Mouse (Mus musculus): Measurements from ENCODE around the gene Gm45140. TPM values are rescaled to one million over a fixed set of nuclear protein-coding genes. Genes with fewer than 3 reads are reported as not detected.

Gm45140 gene
- polyA plus RNA-seq, 1 experiment from 2014 or later = 3.9 TPM

GRCm38 (mm10) chr6:87842254-87842653 is 6.7 kb upstream of the Gm45140 start:
- no peaks in the 10 kb centered on the region for H3K9me3 ChIP-seq
- H3K4me2 ChIP-seq = no peak overlapping the region
- H3K4me3 ChIP-seq = no peak overlapping the region
- no peak for ATAC-seq (ENCODE audit: insufficient number of reproducible peaks, insufficient read depth, low FRiP score, low TSS enrichment, low read depth)
- H3K27ac ChIP-seq = no peak overlapping the region
- H3K27me3 ChIP-seq = no peaks in the 10 kb centered on the region
- no peak overlapping the region for H3K9ac ChIP-seq
- 6% methylated on average over 1 of the region's 1 CpGs for whole genome bisulfite sequencing
- peaks cover 43% of the 10 kb centered on the region for H3K36me3 ChIP-seq
- peaks cover 14% of the 10 kb centered on the region for H3K4me1 ChIP-seq

- WGBS = 83% methylated on average over 8 of the region's 8 CpGs
- H3K27me3 ChIP-seq = no peaks in the 10 kb centered on the region
- H3K9ac ChIP-seq = no peak overlapping the region
- ATAC-seq (ENCODE audit: insufficient number of reproducible peaks, insufficient read depth, low FRiP score, low TSS enrichment, low read depth) = no peak
- H3K4me3 ChIP-seq = no peak overlapping the region
- no peak overlapping the region for H3K27ac ChIP-seq
- H3K4me2 ChIP-seq = no peak overlapping the region
- H3K36me3 ChIP-seq = peaks cover 43% of the 10 kb centered on the region
- no peaks in the 10 kb centered on the region for H3K9me3 ChIP-seq
- H3K4me1 ChIP-seq = peaks cover 14% of the 10 kb centered on the region
Observed at GRCm38 (mm10) chr6:87841635-87842034, 6.0 kb upstream of the Gm45140 start.

- WGBS = 59% methylated on average over 11 of the region's 11 CpGs
- H3K36me3 ChIP-seq = peaks cover 49% of the 10 kb centered on the region
- no peak overlapping the region; the same call in 1 of the 2 replicates for H3K4me2 ChIP-seq
- H3K9ac ChIP-seq = no peak overlapping the region
- H3K9me3 ChIP-seq = no peaks in the 10 kb centered on the region
- H3K4me1 ChIP-seq = peaks cover 14% of the 10 kb centered on the region; the same call in 1 of the 2 replicates
- H3K27ac ChIP-seq = no peak overlapping the region
- ATAC-seq (ENCODE audit: insufficient number of reproducible peaks, insufficient read depth, low FRiP score, low TSS enrichment, low read depth) = no peak
- no peak overlapping the region for H3K4me3 ChIP-seq
- no peaks in the 10 kb centered on the region for H3K27me3 ChIP-seq
Observed at GRCm38 (mm10) chr6:87839797-87840341, 4.3 kb upstream of the Gm45140 start.

- H3K4me1 ChIP-seq = peaks cover 14% of the 10 kb centered on the region; the same call in 1 of the 2 replicates
- peak; percentile 93 for ATAC-seq (ENCODE audit: insufficient number of reproducible peaks, insufficient read depth, low FRiP score, low TSS enrichment, low read depth)
- H3K4me3 ChIP-seq = peak within 1 kb of the TSS; percentile 85
- WGBS = under 1% methylated on average over 46 of the region's 46 CpGs
- peak within 1 kb of the TSS; percentile 95 for H3K27ac ChIP-seq
- H3K27me3 ChIP-seq = no peaks in the 10 kb centered on the region
- H3K4me2 ChIP-seq = peak within 1 kb of the TSS; percentile 76
- no peaks in the 10 kb centered on the region for H3K9me3 ChIP-seq
- peak within 1 kb of the TSS; percentile 91 for H3K9ac ChIP-seq
- H3K36me3 ChIP-seq = peaks cover 50% of the 10 kb centered on the region
Observed at GRCm38 (mm10) chr6:87838551-87839197, 3.1 kb upstream of the Gm45140 start, which contains the start of gene Isy1. Gene Isy1 (minus strand): TSS chr6:87838798.

- peaks cover 99% of the 10 kb centered on the region for H3K36me3 ChIP-seq
- no peak overlapping the region for H3K9ac ChIP-seq
- H3K4me3 ChIP-seq = no peak overlapping the region
- no peak for ATAC-seq (ENCODE audit: insufficient number of reproducible peaks, insufficient read depth, low FRiP score, low TSS enrichment, low read depth)
- H3K4me2 ChIP-seq = no peak overlapping the region
- WGBS = 94% methylated on average over 2 of the region's 2 CpGs
- H3K27me3 ChIP-seq = no peaks in the 10 kb centered on the region
- no peaks in the 10 kb centered on the region for H3K9me3 ChIP-seq
- no peaks in the 10 kb centered on the region for H3K4me1 ChIP-seq
- no peak overlapping the region for H3K27ac ChIP-seq
Observed at GRCm38 (mm10) chr6:87820366-87820765, 15.2 kb downstream of the Gm45140 start.

- peaks cover 55% of the 10 kb centered on the region for H3K36me3 ChIP-seq
- no peak for ATAC-seq (ENCODE audit: insufficient number of reproducible peaks, insufficient read depth, low FRiP score, low TSS enrichment, low read depth)
Observed at GRCm38 (mm10) chr6:87814486-87814885, 21.1 kb downstream of the Gm45140 start.

GRCm38 (mm10) chr6:87812656-87813055 is 22.9 kb downstream of the Gm45140 start:
- 55% methylated on average over 1 of the region's 1 CpGs for WGBS
- Histone ChIP-seq H3K4me2 (peak overlapping the region; percentile 92), H3K27ac (no peak overlapping the region), H3K9ac (peak overlapping the region; percentile 85), H3K36me3 (peaks cover 37% of the 10 kb centered on the region), H3K27me3 (no peaks in the 10 kb centered on the region), H3K9me3 (no peaks in the 10 kb centered on the region), H3K4me3 (peak overlapping the region; percentile 74), H3K4me1 (peaks cover 7% of the 10 kb centered on the region)
- no peak for ATAC-seq (ENCODE audit: insufficient number of reproducible peaks, insufficient read depth, low FRiP score, low TSS enrichment, low read depth)

More at GRCm38 (mm10) chr6:87814486-87814885, 21.1 kb downstream of the Gm45140 start:
- Histone ChIP-seq H3K4me2 (no peak overlapping the region), H3K9ac (no peak overlapping the region), H3K27ac (no peak overlapping the region), H3K27me3 (no peaks in the 10 kb centered on the region), H3K9me3 (no peaks in the 10 kb centered on the region), H3K4me1 (peaks cover 7% of the 10 kb centered on the region), H3K4me3 (no peak overlapping the region)
- WGBS = 92% methylated on average over 5 of the region's 5 CpGs

GRCm38 (mm10) chr6:87811675-87812338 is 23.8 kb downstream of the Gm45140 start, which contains the start of gene Rab43:
Gene Rab43 (minus strand): TSS chr6:87812164.
- H3K36me3 ChIP-seq = peaks cover 28% of the 10 kb centered on the region
- H3K27ac ChIP-seq = peak within 1 kb of the TSS; percentile 73
- H3K4me2 ChIP-seq = peak within 1 kb of the TSS; percentile 92
- H3K9me3 ChIP-seq = no peaks in the 10 kb centered on the region
- ATAC-seq (ENCODE audit: insufficient number of reproducible peaks, insufficient read depth, low FRiP score, low TSS enrichment, low read depth) = peak; percentile 98
- H3K4me1 ChIP-seq = peaks cover 9% of the 10 kb centered on the region
- no peaks in the 10 kb centered on the region for H3K27me3 ChIP-seq
- H3K9ac ChIP-seq = peak within 1 kb of the TSS; percentile 85
- peak within 1 kb of the TSS; percentile 74 for H3K4me3 ChIP-seq
- under 1% methylated on average over 49 of the region's 56 CpGs for WGBS

- H3K9ac ChIP-seq = peak overlapping the region; percentile 85
Observed at GRCm38 (mm10) chr6:87810713-87811669, 24.6 kb downstream of the Gm45140 start.

GRCm38 (mm10) chr6:87810311-87810710 is 25.3 kb downstream of the Gm45140 start:
- peak overlapping the region; percentile 92 for H3K4me2 ChIP-seq
- peaks cover 11% of the 10 kb centered on the region for H3K4me1 ChIP-seq
- H3K27ac ChIP-seq = no peak overlapping the region
- no peaks in the 10 kb centered on the region for H3K9me3 ChIP-seq
- H3K36me3 ChIP-seq = peaks cover 13% of the 10 kb centered on the region
- 38% methylated on average over 6 of the region's 6 CpGs for WGBS
- peak overlapping the region; percentile 85; the same call in 1 of the 2 replicates for H3K9ac ChIP-seq
- H3K4me3 ChIP-seq = peak overlapping the region; percentile 74
- H3K27me3 ChIP-seq = no peaks in the 10 kb centered on the region
- no peak for ATAC-seq (ENCODE audit: insufficient number of reproducible peaks, insufficient read depth, low FRiP score, low TSS enrichment, low read depth)

More at GRCm38 (mm10) chr6:87810713-87811669, 24.6 kb downstream of the Gm45140 start:
- ATAC-seq (ENCODE audit: insufficient number of reproducible peaks, insufficient read depth, low FRiP score, low TSS enrichment, low read depth) = peak; percentile 56
- peak overlapping the region; percentile 74 for H3K4me3 ChIP-seq
- H3K4me1 ChIP-seq = peaks cover 11% of the 10 kb centered on the region
- H3K4me2 ChIP-seq = peak overlapping the region; percentile 92
- peak overlapping the region; percentile 73 for H3K27ac ChIP-seq
- under 1% methylated on average over 77 of the region's 77 CpGs for WGBS
- no peaks in the 10 kb centered on the region for H3K27me3 ChIP-seq
- H3K9me3 ChIP-seq = no peaks in the 10 kb centered on the region
- peaks cover 20% of the 10 kb centered on the region for H3K36me3 ChIP-seq

Data from embryonic facial prominence, embryonic 13.5 days (tissue).